Mouse (Mus musculus): ENCODE data around the gene Hspb9. TPM values are rescaled to one million over a fixed set of nuclear protein-coding genes. Genes with fewer than 3 reads are reported as not detected.

Gene Hspb9
- polyA plus RNA-seq, 1 experiment from 2014 or later = 0.31 TPM

- H3K4me1 ChIP-seq = peaks cover 34% of the 10 kb centered on the region
- WGBS = 66% methylated on average over 2 of the region's 2 CpGs
- DNase-seq (ENCODE audit: low spot score) = no peak
- H3K4me3 ChIP-seq = no peak overlapping the region
- H3K36me3 ChIP-seq = peaks cover 32% of the 10 kb centered on the region
- H3K9me3 ChIP-seq (replicated peaks) = no peaks in the 10 kb centered on the region
- peak overlapping the region; percentile 19; the same call in 1 of the 2 replicates for H3K27ac ChIP-seq
- H3K27me3 ChIP-seq (ENCODE audit: low read depth, poor library complexity, severe bottlenecking) = no peaks in the 10 kb centered on the region
Measured at GRCm38 (mm10) chr11:100722493-100723028, 8.9 kb downstream of the Hspb9 start.

- H3K27ac ChIP-seq = peak overlapping the region; percentile 74
Measured at GRCm38 (mm10) chr11:100724919-100725512, 11.4 kb downstream of the Hspb9 start.

GRCm38 (mm10) chr11:100727201-100727600, 13.6 kb downstream of the Hspb9 start:
- H3K36me3 ChIP-seq = peaks cover 31% of the 10 kb centered on the region
- H3K9me3 ChIP-seq (replicated peaks) = no peaks in the 10 kb centered on the region
- 96% methylated on average over 3 of the region's 3 CpGs for WGBS
- H3K27ac ChIP-seq = no peak overlapping the region
- no peak overlapping the region for H3K4me3 ChIP-seq
- no peaks in the 10 kb centered on the region for H3K27me3 ChIP-seq (ENCODE audit: low read depth, poor library complexity, severe bottlenecking)
- peaks cover 20% of the 10 kb centered on the region for H3K4me1 ChIP-seq
- no peak for DNase-seq (ENCODE audit: low spot score)

More at GRCm38 (mm10) chr11:100724919-100725512, 11.4 kb downstream of the Hspb9 start:
- Histone ChIP-seq H3K4me1 (peaks cover 31% of the 10 kb centered on the region), H3K4me3 (0 out of 2 replicates have a peak overlapping the region, but pooled peaks have one; percentile 11), H3K27me3 (ENCODE audit: low read depth, poor library complexity, severe bottlenecking) (no peaks in the 10 kb centered on the region), H3K9me3 (replicated peaks) (no peaks in the 10 kb centered on the region), H3K36me3 (peaks cover 28% of the 10 kb centered on the region)
- no peak for DNase-seq (ENCODE audit: low spot score)
- WGBS = 36% methylated on average over 5 of the region's 5 CpGs

- no peak for DNase-seq (ENCODE audit: low spot score)
- Histone ChIP-seq H3K4me3 (no peak overlapping the region), H3K27me3 (ENCODE audit: low read depth, poor library complexity, severe bottlenecking) (no peaks in the 10 kb centered on the region), H3K4me1 (peaks cover 15% of the 10 kb centered on the region), H3K36me3 (peaks cover 45% of the 10 kb centered on the region), H3K27ac (no peak overlapping the region), H3K9me3 (replicated peaks) (no peaks in the 10 kb centered on the region)
- 89% methylated on average over 6 of the region's 6 CpGs for WGBS
Measured at GRCm38 (mm10) chr11:100728601-100729000, 15.0 kb downstream of the Hspb9 start.

- Histone ChIP-seq H3K4me1 (peaks cover 6% of the 10 kb centered on the region), H3K27ac (no peak overlapping the region), H3K9me3 (replicated peaks) (no peaks in the 10 kb centered on the region), H3K4me3 (no peak overlapping the region), H3K27me3 (ENCODE audit: low read depth, poor library complexity, severe bottlenecking) (no peaks in the 10 kb centered on the region), H3K36me3 (peaks cover 50% of the 10 kb centered on the region)
- no peak for DNase-seq (ENCODE audit: low spot score)
- 92% methylated on average over 4 of the region's 4 CpGs for WGBS
Measured at GRCm38 (mm10) chr11:100729976-100730375, 16.3 kb downstream of the Hspb9 start.

DNA sequence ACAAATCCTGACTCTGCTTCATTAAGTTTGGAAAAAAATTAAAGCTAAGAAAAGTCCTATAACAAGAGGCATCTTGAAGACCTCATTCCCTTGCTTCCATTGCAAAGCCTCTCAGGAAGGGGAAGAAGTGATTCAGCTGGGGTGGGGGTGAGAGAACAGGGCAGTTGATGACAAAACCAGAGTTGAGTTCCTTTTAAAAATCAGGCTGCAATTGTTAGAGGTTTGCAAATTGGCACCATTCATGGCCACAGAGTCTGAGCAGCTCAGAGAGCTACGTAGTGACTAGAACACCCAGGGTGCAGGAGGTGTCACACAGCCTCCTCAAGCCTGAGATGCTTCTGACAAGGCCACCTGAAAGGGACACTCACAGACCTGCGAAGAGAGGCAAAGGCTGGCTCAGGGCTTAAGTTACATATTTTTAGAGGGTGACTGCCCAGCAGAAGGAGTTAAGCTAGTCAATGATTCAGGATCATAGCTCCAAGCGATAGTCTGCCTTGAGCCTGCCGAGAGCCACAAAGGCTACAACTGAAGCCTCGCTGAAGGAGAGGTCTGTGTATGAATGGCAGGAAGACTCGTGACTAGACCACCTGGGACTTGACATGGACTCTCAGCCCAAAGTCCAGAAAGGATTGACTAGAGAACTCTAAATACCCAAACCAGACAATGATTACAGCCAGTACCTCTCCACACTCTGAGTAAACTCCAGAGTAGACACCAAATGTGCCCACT, 17.0 kb downstream of the Hspb9 start:
- H3K27ac ChIP-seq = no peak overlapping the region
- no peaks in the 10 kb centered on the region for H3K27me3 ChIP-seq (ENCODE audit: low read depth, poor library complexity, severe bottlenecking)
- peaks cover 53% of the 10 kb centered on the region for H3K36me3 ChIP-seq
- H3K4me3 ChIP-seq = no peak overlapping the region
- H3K9me3 ChIP-seq (replicated peaks) = no peaks in the 10 kb centered on the region
- DNase-seq (ENCODE audit: low spot score) = no peak
- H3K4me1 ChIP-seq = peaks cover under 1% of the 10 kb centered on the region; the same call in 1 of the 2 replicates
- 92% methylated on average over 6 of the region's 6 CpGs for WGBS

GRCm38 (mm10) chr11:100735134-100735865, 21.6 kb downstream of the Hspb9 start:
- no peak overlapping the region for H3K4me3 ChIP-seq
- H3K27ac ChIP-seq = no peak overlapping the region
- H3K27me3 ChIP-seq (ENCODE audit: low read depth, poor library complexity, severe bottlenecking) = no peaks in the 10 kb centered on the region
- H3K4me1 ChIP-seq = peaks cover 22% of the 10 kb centered on the region
- WGBS = 91% methylated on average over 9 of the region's 9 CpGs
- no peak for DNase-seq (ENCODE audit: low spot score)
- no peaks in the 10 kb centered on the region for H3K9me3 ChIP-seq (replicated peaks)
- peaks cover 35% of the 10 kb centered on the region for H3K36me3 ChIP-seq

DNA sequence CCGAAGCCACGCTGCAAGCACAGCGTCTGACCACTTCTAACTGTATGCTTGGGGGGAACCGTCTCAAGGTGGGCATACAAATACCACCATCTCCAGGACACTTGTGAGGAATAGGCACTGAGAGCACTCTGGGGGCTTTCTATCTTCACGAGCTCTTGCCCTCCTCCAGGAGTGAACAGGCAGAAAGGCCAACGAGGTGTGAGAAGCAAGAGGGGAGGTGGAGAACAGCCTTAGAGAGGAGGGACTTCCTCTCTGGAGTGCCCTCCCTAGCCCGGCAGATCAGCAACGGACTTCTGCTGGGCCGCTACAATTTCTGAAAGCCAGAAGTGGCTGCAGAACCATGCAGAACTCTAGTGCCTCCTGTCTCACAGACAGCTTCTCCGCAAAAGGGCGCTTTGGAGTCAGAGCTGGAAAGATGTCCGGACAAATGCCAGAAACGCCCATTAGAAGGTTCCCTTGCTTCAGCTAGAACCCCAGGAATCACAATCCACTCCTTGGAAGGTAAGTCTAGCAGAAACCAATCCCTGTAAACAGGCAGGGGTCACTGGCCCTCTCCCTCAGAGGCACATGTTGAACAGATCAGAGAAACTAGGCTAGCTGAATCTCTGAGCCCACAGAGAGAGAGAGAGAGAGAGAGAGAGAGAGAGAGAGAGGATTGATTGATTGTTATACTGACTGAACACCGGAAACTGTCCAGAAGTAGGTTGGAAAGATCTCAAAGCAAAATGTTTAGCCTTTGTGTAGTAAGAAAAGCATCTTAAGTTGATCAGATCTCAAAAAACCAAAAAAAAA, 22.5 kb downstream of the Hspb9 start:
- Histone ChIP-seq H3K27me3 (ENCODE audit: low read depth, poor library complexity, severe bottlenecking) (no peaks in the 10 kb centered on the region), H3K27ac (no peak overlapping the region), H3K9me3 (replicated peaks) (no peaks in the 10 kb centered on the region), H3K36me3 (peaks cover 35% of the 10 kb centered on the region), H3K4me3 (0 out of 2 replicates have a peak overlapping the region, but pooled peaks have one; percentile 4), H3K4me1 (peaks cover 22% of the 10 kb centered on the region)
- no peak for DNase-seq (ENCODE audit: low spot score)
- 78% methylated on average over 14 of the region's 14 CpGs for WGBS

- WGBS = 84% methylated on average over 4 of the region's 4 CpGs
- H3K4me3 ChIP-seq = peak overlapping the region; percentile 84
- peaks cover 35% of the 10 kb centered on the region for H3K36me3 ChIP-seq
- no peak overlapping the region for H3K27ac ChIP-seq
- DNase-seq (ENCODE audit: low spot score) = no peak
- no peaks in the 10 kb centered on the region for H3K27me3 ChIP-seq (ENCODE audit: low read depth, poor library complexity, severe bottlenecking)
- no peaks in the 10 kb centered on the region for H3K9me3 ChIP-seq (replicated peaks)
- peaks cover 22% of the 10 kb centered on the region for H3K4me1 ChIP-seq
Measured at GRCm38 (mm10) chr11:100736746-100737080, 23.1 kb downstream of the Hspb9 start.

DNA sequence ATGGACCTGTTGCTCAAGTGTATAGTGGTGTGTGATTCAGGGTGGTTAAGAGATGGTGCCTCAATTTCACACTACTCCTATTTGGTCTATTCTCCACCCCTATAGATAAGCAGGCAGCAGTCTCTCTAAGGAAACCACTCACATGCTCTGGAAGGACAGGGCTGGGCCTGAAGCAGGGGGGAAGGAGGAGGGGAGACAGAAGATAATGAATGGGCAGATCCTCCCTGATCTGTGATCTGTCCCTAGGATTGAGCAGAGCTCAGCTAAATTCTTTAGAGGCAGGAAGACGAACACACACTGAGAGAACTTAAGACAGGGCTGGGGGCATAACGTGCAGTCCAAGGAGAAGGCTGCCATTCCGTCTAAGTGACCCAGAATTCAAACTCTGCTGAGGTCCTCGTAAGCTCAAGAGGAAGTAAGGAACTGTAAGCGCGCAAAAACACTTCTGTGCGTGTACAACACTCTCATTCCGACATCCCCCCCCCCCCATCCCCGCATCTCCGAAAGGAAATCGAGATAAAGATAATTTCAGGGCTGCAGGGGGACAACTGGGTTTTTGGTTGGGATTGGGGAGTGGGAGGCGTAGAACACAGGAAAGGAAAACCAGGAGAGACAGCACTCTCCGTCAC, 23.6 kb downstream of the Hspb9 start:
- H3K4me3 ChIP-seq = peak overlapping the region; percentile 84
- H3K27ac ChIP-seq = peak overlapping the region; percentile 88
- H3K36me3 ChIP-seq = peaks cover 30% of the 10 kb centered on the region
- no peak for DNase-seq (ENCODE audit: low spot score)
- no peaks in the 10 kb centered on the region for H3K9me3 ChIP-seq (replicated peaks)
- WGBS = 4% methylated on average over 13 of the region's 13 CpGs
- H3K27me3 ChIP-seq (ENCODE audit: low read depth, poor library complexity, severe bottlenecking) = no peaks in the 10 kb centered on the region
- peaks cover 22% of the 10 kb centered on the region for H3K4me1 ChIP-seq

DNA sequence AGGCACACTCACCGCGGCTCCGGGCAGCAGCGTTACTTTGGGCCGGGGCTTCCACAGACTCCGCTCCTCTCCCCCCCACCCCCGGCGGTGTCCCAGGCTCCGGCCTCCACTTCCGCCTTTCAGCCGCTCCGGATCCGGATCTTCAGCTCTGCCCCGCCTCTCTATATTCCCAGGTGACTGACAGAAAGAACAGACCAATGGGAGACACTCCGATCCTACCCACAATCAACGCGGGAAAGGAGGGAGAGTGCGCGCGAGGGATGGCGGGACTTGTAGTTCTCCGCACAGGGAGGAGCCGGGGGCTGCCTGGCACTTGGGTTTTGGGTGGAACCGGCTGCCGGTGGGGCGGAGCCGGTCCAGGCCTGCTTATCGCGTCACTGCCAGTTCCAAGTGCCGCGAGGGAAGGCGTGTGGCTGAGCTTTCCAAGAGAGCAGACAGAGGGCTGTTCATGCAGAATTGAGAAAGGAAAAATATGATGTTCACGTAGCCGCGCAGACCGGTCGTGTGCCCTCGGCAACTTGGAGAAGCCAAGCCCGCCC, 24.5 kb downstream of the Hspb9 start, which contains the start of gene Rab5c:
TSS of gene Rab5c (minus strand) at position 150 of the 539 bp plus-strand sequence.
- WGBS = under 1% methylated on average over 39 of the region's 39 CpGs
- H3K4me3 ChIP-seq = peak within 1 kb of the TSS; percentile 84
- no peaks in the 10 kb centered on the region for H3K9me3 ChIP-seq (replicated peaks)
- H3K27ac ChIP-seq = peak within 1 kb of the TSS; percentile 88
- H3K4me1 ChIP-seq = peaks cover 22% of the 10 kb centered on the region
- H3K27me3 ChIP-seq (ENCODE audit: low read depth, poor library complexity, severe bottlenecking) = no peaks in the 10 kb centered on the region
- DNase-seq (ENCODE audit: low spot score) = peak; percentile 96
- peaks cover 20% of the 10 kb centered on the region for H3K36me3 ChIP-seq
